Mouse (Mus musculus) liver, postnatal 0 days (tissue): ENCODE results near the gene Sept4. TPM values are rescaled to one million over a fixed set of nuclear protein-coding genes. Genes with fewer than 3 reads are reported as not detected.

Source experiments
- ATAC-seq: fragments of 200-750 bp; cut with Nextera tagmentation; 2 replicates; pipeline ENCODE4 v1.8.0; 2017; ENCODE audit warnings: mild to moderate bottlenecking, moderate library complexity
- DNase-seq: peaks from one replicate; pipeline ENCODE4 v3.0.0-alpha.2; 2016
- H3K27ac ChIP-seq: fragments of 300-500 bp; sonication (generic); 2 replicates; pipeline ENCODE4 v1.5.1; 2014; ENCODE audit warnings: antibody characterized with exemption, moderate library complexity, mild to moderate bottlenecking, low read depth
- H3K27me3 ChIP-seq: fragments of 300-500 bp; sonication (generic); 2 replicates; pipeline ENCODE4 v1.6.1; 2014; ENCODE audit warnings: low read length, control low read depth, mixed read lengths; ENCODE audit not compliant: insufficient read depth
- H3K36me3 ChIP-seq: fragments of 300-500 bp; sonication (generic); replicated peaks from 2 replicates; pipeline ENCODE4 v1.6.1; 2014; ENCODE audit warnings: mild to moderate bottlenecking, control low read depth, low read length, moderate library complexity, mixed read lengths; ENCODE audit not compliant: insufficient read depth
- H3K4me1 ChIP-seq: fragments of 300-500 bp; sonication (generic); 2 replicates; pipeline ENCODE4 v1.6.1; 2014; ENCODE audit warnings: antibody characterized with exemption, mild to moderate bottlenecking, control low read depth; ENCODE audit not compliant: insufficient read depth
- H3K4me2 ChIP-seq: fragments of 300-500 bp; sonication (generic); 2 replicates; pipeline ENCODE4 v1.6.1; 2014; ENCODE audit warnings: low read depth, mild to moderate bottlenecking, low read length, moderate library complexity, mixed read lengths
- H3K4me3 ChIP-seq: fragments of 300-500 bp; sonication (generic); 2 replicates; pipeline ENCODE4 v1.5.1; 2014; ENCODE audit warnings: low read depth, low read length
- H3K9ac ChIP-seq: fragments of 300-500 bp; sonication (generic); replicated peaks from 2 replicates; pipeline ENCODE4 v1.6.1; 2014; ENCODE audit warnings: mild to moderate bottlenecking, moderate library complexity
- H3K9me3 ChIP-seq: fragments of 300-500 bp; sonication (generic); 2 replicates; pipeline ENCODE4 v1.6.1; 2016; ENCODE audit warnings: mild to moderate bottlenecking, control low read depth, low read length, mixed read lengths
- CTCF ChIP-seq: sonication (generic); IDR thresholded peaks from 2 replicates; pipeline ENCODE4 v1.5.1; 2016; ENCODE audit warnings: antibody characterized with exemption, low read depth
- EP300 ChIP-seq: IDR thresholded peaks from 2 replicates; pipeline ENCODE4 v1.6.1; 2016; ENCODE audit warnings: antibody characterized with exemption, low read depth, mild to moderate bottlenecking
- WGBS: fragments of 180-500 bp; shearing (Covaris S2); extraction: QIAGEN DNeasy Blood & Tissue Kit; methylation state at CpG from one replicate; pipeline ENCODE4 v1.1.7; 2014; ENCODE audit not compliant: insufficient replicate concordance; 5-methylcytosine and 5-hydroxymethylcytosine counted together
- polyA plus RNA-seq: library from polyadenylated mRNA; unstranded; fragments of >200 nt; fragmentation: Nextera tagmentation; extraction: Ambion mirVana; gene quantifications from 2 replicates; pipeline ENCODE4 v1.2.1, GENCODE M21; 2015

Sept4 gene
- polyA plus RNA-seq, 1 experiment from 2014 or later, result 21.7 TPM

- no peaks in the 10 kb centered on the region for H3K4me1 ChIP-seq
- no peaks in the 10 kb centered on the region for H3K27me3 ChIP-seq
- ATAC-seq (no peak), DNase-seq (no peak)
- H3K4me3 ChIP-seq, result no peak overlapping the region
- H3K27ac ChIP-seq, result no peak overlapping the region
- no peak overlapping the region for H3K9ac ChIP-seq
- H3K4me2 ChIP-seq, result no peak overlapping the region
- H3K36me3 ChIP-seq, result peaks cover 89% of the 10 kb centered on the region
- H3K9me3 ChIP-seq, result no peaks in the 10 kb centered on the region
- WGBS, result 86% methylated on average over 9 of the region's 9 CpGs
- TF ChIP-seq CTCF (no peak), EP300 (no peak)
Measured at GRCm38 (mm10) chr11:87602234-87602633, 33.5 kb downstream of the Sept4 start.

DNA sequence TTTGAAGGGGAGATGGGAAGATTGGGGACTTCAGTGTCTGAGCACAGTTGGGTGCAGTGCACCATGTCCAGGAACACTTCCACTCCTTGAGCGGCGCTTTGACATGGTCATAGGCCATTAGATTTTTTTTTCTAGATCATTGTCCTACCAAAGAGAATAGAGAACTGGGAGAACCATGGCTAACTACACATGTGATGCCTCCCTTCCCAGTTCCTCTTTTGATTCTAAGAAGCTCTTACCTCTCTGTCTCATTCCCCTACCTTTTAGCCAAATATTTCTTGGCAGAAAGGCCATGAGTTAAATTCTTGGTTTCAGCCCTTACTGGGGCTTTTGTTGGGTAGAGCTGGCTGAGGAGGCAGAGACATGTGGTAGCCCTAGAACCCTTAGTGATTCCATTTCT, 34.9 kb downstream of the Sept4 start:
- ATAC-seq (no peak), DNase-seq (no peak)
- no peak overlapping the region for H3K4me3 ChIP-seq
- no peak for TF ChIP-seq EP300
- no peak for TF ChIP-seq CTCF
- no peaks in the 10 kb centered on the region for H3K4me1 ChIP-seq
- WGBS, result 89% methylated on average over 2 of the region's 2 CpGs
- H3K36me3 ChIP-seq, result peaks cover 90% of the 10 kb centered on the region
- no peak overlapping the region for H3K9ac ChIP-seq
- no peak overlapping the region for H3K4me2 ChIP-seq
- H3K27me3 ChIP-seq, result no peaks in the 10 kb centered on the region
- no peak overlapping the region for H3K27ac ChIP-seq
- no peaks in the 10 kb centered on the region for H3K9me3 ChIP-seq

DNA sequence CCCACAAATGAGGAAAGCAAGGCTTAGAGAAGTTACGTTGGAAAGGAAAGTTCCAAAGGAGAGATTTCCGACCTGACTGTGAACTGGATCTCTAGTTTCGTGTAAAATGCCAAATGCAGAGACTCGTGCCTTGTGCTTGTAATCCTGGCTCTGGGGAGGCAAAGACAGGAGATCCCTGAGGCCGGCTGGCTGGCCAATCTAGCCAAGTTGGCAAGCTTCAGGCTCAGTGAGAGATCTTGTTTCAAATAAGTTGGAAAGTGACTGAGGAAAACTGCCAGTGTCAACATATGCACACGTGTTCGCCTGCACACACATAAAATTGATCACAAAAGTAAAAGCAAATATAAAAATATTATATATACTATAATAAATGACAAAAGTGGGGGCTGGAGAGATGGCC, 40.6 kb downstream of the Sept4 start:
- no peak overlapping the region for H3K9ac ChIP-seq
- DNase-seq, result no peak
- no peak overlapping the region for H3K4me3 ChIP-seq
- WGBS, result 86% methylated on average over 7 of the region's 7 CpGs
- ATAC-seq, result no peak
- peaks cover 85% of the 10 kb centered on the region for H3K36me3 ChIP-seq
- H3K9me3 ChIP-seq, result no peaks in the 10 kb centered on the region
- TF ChIP-seq CTCF, result no peak
- TF ChIP-seq EP300, result no peak
- H3K27me3 ChIP-seq, result no peaks in the 10 kb centered on the region
- H3K4me2 ChIP-seq, result no peak overlapping the region
- H3K4me1 ChIP-seq, result no peaks in the 10 kb centered on the region
- no peak overlapping the region for H3K27ac ChIP-seq

DNA sequence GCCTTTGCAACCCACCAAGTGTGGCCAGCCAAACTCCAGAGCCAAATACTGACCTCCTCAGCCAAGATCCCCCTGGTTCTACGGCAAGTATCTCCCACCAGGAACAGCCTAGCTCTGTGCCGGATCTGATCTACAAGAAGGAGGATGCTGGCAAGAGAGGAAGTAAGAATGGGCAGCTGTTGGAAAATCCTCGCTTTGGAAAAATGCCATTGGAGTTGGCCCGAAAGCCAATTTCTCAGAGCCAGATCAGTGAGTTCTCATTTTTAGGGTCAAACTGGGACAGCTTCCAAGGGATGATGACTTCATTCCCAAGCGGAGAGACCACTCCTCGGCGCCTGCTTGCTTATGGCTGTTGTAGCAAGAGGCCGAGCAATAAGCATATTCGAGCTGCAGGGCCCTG, 42.8 kb downstream of the Sept4 start:
- no peak for ATAC-seq
- no peak for TF ChIP-seq CTCF
- WGBS, result 89% methylated on average over 9 of the region's 9 CpGs

GRCm38 (mm10) chr11:87613972-87614371, 45.3 kb downstream of the Sept4 start:
- no peak overlapping the region for H3K4me3 ChIP-seq
- H3K27me3 ChIP-seq, result no peaks in the 10 kb centered on the region
- no peak overlapping the region for H3K27ac ChIP-seq
- ATAC-seq (no peak), DNase-seq (no peak)
- H3K36me3 ChIP-seq, result peaks cover 77% of the 10 kb centered on the region
- 85% methylated on average over 7 of the region's 7 CpGs for WGBS
- no peaks in the 10 kb centered on the region for H3K4me1 ChIP-seq
- no peak overlapping the region for H3K9ac ChIP-seq
- TF ChIP-seq EP300, result no peak
- no peak for TF ChIP-seq CTCF
- no peak overlapping the region for H3K4me2 ChIP-seq
- no peaks in the 10 kb centered on the region for H3K9me3 ChIP-seq

More for the DNA sequence above, 42.8 kb downstream of the Sept4 start:
- Histone ChIP-seq H3K27ac (no peak overlapping the region), H3K27me3 (no peaks in the 10 kb centered on the region), H3K4me3 (no peak overlapping the region), H3K4me1 (no peaks in the 10 kb centered on the region), H3K9ac (no peak overlapping the region), H3K9me3 (no peaks in the 10 kb centered on the region), H3K36me3 (peaks cover 82% of the 10 kb centered on the region), H3K4me2 (no peak overlapping the region)
- no peak for DNase-seq

DNA sequence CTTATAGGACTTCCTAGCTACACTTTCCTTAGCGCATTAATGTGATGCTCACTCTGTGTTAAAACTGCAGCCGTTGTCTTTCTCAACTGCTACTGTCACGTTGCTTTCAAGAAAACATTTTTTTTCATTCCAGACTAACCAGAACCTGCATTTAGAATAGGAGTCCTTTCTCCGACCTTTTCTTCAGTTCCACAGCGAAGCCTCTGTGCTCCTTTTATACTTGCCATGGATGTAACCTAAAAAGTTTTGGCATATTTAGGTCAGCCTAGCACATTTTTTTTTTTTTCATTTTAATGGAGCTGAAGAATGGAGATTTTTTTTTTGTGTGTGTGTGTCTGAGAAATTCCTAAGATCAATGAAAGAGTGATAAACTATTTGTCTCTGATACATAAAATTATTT, 46.8 kb downstream of the Sept4 start:
- DNase-seq (no peak), ATAC-seq (no peak)
- Histone ChIP-seq H3K9me3 (no peaks in the 10 kb centered on the region), H3K27me3 (no peaks in the 10 kb centered on the region), H3K4me1 (no peaks in the 10 kb centered on the region), H3K36me3 (peaks cover 71% of the 10 kb centered on the region), H3K4me2 (no peak overlapping the region), H3K27ac (no peak overlapping the region), H3K4me3 (no peak overlapping the region), H3K9ac (no peak overlapping the region)
- WGBS, result 85% methylated on average over 5 of the region's 5 CpGs
- TF ChIP-seq EP300, result no peak
- TF ChIP-seq CTCF, result no peak

DNA sequence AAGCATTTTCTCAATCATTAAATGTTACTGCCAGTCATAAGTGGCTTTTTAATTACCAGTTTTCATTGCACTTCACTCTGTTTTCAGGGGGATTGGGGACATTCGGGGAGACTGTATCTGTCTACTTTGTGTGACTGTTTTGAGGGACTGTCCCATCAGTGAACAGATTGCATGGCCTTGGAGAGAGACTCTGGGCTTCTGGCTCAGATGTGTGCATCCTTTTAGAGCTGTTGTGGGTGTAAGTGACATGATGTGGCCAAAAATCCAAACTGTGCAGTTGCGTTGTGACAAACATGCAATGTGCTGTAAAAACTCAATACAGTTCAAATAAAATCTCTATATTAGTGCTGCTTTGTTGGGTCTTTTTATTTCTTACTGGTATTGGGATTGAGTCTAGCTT, 47.2 kb downstream of the Sept4 start:
- ATAC-seq (no peak), DNase-seq (no peak)
- Histone ChIP-seq H3K36me3 (peaks cover 69% of the 10 kb centered on the region), H3K9ac (no peak overlapping the region), H3K4me3 (no peak overlapping the region), H3K4me1 (no peaks in the 10 kb centered on the region), H3K27ac (no peak overlapping the region), H3K27me3 (no peaks in the 10 kb centered on the region), H3K4me2 (no peak overlapping the region), H3K9me3 (no peaks in the 10 kb centered on the region)
- no peak for TF ChIP-seq CTCF
- TF ChIP-seq EP300, result no peak
- 88% methylated on average over 2 of the region's 2 CpGs for WGBS
